Mouse (Mus musculus) embryonic fibroblast, embryonic 13.5 days (primary cell): ENCODE measurements around the gene Gm5485. TPM values are rescaled to one million over a fixed set of nuclear protein-coding genes. Genes with fewer than 3 reads are reported as not detected.

Experiments
- H3K27ac ChIP-seq: 2 replicates; pipeline ENCODE4 v1.5.1; 2012; ENCODE audit warnings: low read length, control low read depth, inconsistent platforms; ENCODE audit not compliant: insufficient read depth
- H3K4me1 ChIP-seq: 2 replicates; pipeline ENCODE4 v1.6.1; 2011; ENCODE audit warnings: low read length; ENCODE audit not compliant: control insufficient read depth, insufficient read depth
- H3K4me3 ChIP-seq: 2 replicates; pipeline ENCODE4 v1.5.1; 2011; ENCODE audit warnings: mild to moderate bottlenecking, control low read depth, low read length; ENCODE audit not compliant: insufficient read depth
- CTCF ChIP-seq: IDR thresholded peaks from 2 replicates; pipeline ENCODE4 v1.5.1; 2011; ENCODE audit warnings: mild to moderate bottlenecking, control low read depth, low read length, moderate library complexity, borderline replicate concordance; ENCODE audit not compliant: insufficient read depth
- POLR2A ChIP-seq: IDR thresholded peaks from 2 replicates; pipeline ENCODE4 v1.6.1; 2011; ENCODE audit warnings: low read depth, mild to moderate bottlenecking, control low read depth, low read length, moderate library complexity
- polyA plus RNA-seq: library from polyadenylated mRNA; stranded (reverse); fragments of >200 nt; gene quantifications from 2 replicates; pipeline ENCODE4 v1.2.4, GENCODE M21; 2011; ENCODE audit warnings: low read depth; ENCODE audit not compliant: missing spikeins, insufficient read length

Gene Gm5485
- polyA plus RNA-seq, 1 experiment, result not detected

DNA sequence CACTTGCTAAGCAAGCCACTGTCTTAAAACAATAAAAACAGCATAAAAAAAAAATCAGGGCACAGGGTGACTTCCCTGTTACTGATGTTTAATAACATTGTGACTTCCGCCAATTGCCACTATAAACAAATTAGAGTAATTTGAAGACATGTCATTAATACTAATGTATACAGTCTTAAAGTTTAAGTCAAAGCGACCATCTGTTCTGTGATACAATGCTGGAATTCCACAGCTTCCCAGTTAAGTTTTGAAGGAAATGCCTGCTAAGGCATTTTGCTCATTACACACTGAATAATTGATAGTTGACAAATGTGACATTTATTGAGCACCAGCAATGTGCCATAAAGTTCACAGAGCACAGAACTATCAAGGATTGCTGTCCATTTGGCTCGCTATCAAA, 6.3 kb upstream of the Gm5485 start:
- no peak for TF ChIP-seq POLR2A
- TF ChIP-seq CTCF, result no peak
- Histone ChIP-seq H3K4me3 (no peak overlapping the region), H3K27ac (no peak overlapping the region), H3K4me1 (no peaks in the 10 kb centered on the region)

DNA sequence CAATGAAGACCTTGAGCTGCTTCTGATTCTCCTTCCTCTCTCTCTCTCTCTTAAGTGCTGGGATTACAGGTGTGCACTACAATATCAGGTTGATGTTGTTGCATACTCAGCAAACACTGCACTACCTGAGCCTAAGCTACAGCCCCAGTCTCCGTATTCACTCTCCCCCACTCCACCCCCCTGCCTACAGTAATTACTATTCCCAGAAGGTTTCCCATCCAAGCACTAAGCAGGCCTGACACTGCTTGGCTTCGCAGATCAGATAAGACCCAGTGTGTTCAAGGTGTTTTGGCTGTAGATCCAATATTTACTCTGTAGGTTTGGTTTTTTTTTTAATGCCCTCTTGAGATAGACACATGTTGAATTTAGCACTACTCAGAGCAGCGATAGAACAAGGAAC, 2.1 kb downstream of the Gm5485 start:
- TF ChIP-seq POLR2A (no peak), CTCF (no peak)
- H3K27ac ChIP-seq, result no peak overlapping the region

DNA sequence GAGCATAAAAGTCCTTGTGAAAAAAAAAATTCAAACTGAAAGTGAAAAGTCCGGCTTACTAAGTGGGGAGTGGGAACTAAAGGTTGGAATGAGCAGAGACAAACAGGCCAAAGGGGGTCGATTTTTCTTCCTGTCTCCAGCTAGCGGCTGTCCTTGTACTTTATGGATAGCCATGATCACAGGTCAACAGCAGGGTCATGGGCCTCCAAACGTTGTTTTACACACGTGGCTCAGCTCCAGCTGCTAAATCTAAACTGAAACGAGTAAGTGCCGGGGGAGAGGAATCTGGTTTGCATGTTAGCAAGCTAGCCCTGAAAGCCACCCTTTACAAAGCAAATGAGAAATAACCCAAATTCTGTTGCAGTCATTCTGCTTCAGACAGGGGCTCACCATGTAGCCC, 2.6 kb downstream of the Gm5485 start:
- TF ChIP-seq CTCF (no peak), POLR2A (no peak)
- H3K4me1 ChIP-seq, result no peaks in the 10 kb centered on the region
- no peak overlapping the region for H3K27ac ChIP-seq
- no peak overlapping the region for H3K4me3 ChIP-seq

More for the DNA sequence above, 2.1 kb downstream of the Gm5485 start:
- H3K4me1 ChIP-seq, result no peaks in the 10 kb centered on the region
- no peak overlapping the region for H3K4me3 ChIP-seq

DNA sequence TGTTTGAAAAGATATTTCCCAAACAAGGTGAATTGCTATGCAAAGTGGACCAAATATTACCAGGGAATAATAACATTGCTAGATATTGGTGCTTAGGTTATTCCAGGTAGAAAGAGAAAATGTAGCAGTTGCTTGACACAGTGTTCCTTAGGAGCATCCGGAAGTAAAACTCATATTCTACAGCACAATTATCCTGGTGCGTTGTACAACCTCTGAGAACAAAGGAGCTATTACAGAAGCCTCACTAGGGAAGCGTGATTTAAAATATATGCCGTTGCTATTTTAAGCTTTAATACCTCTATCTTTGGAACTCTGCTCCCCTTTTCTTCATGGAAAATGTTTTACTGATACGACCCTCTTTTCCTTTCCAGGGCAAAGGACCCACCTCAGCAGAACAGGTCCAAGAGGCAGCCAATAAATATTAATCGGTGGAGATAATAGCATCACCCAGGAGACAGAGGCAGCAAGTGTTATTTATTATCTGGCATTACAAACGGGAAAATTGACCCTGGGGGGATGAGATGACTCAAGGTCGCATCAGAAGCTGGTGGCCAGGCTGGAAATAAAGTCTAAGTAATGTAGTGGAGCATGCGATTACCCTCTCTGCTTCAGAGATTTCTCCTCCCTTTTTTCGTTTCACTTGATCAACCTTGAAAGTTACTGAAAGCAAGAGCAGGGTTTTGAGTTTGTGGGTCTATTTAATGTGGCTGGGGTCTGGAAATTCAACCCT, 6.4 kb downstream of the Gm5485 start:
- Histone ChIP-seq H3K4me1 (no peaks in the 10 kb centered on the region), H3K4me3 (no peak overlapping the region), H3K27ac (no peak overlapping the region)
- TF ChIP-seq CTCF (no peak), POLR2A (no peak)

GRCm38 (mm10) chr16:48404009-48404408, 8.2 kb downstream of the Gm5485 start:
- H3K4me3 ChIP-seq, result no peak overlapping the region
- TF ChIP-seq POLR2A (no peak), CTCF (no peak)
- no peaks in the 10 kb centered on the region for H3K4me1 ChIP-seq
- H3K27ac ChIP-seq, result no peak overlapping the region

- H3K4me1 ChIP-seq, result no peaks in the 10 kb centered on the region
- no peak overlapping the region for H3K27ac ChIP-seq
- TF ChIP-seq POLR2A (no peak), CTCF (no peak)
Observed at GRCm38 (mm10) chr16:48403423-48403822, 8.8 kb downstream of the Gm5485 start.

GRCm38 (mm10) chr16:48402963-48403362, 9.3 kb downstream of the Gm5485 start:
- no peak overlapping the region for H3K27ac ChIP-seq
- TF ChIP-seq CTCF, result no peak
- TF ChIP-seq POLR2A, result no peak
- H3K4me1 ChIP-seq, result no peaks in the 10 kb centered on the region
- H3K4me3 ChIP-seq, result no peak overlapping the region

More at GRCm38 (mm10) chr16:48403423-48403822, 8.8 kb downstream of the Gm5485 start:
- H3K4me3 ChIP-seq, result no peak overlapping the region

- no peaks in the 10 kb centered on the region for H3K4me1 ChIP-seq
- no peak for TF ChIP-seq CTCF
- no peak for TF ChIP-seq POLR2A
Observed at GRCm38 (mm10) chr16:48395278-48395677, 16.9 kb downstream of the Gm5485 start.

GRCm38 (mm10) chr16:48386982-48387381, 25.2 kb downstream of the Gm5485 start:
- Histone ChIP-seq H3K4me1 (no peaks in the 10 kb centered on the region), H3K4me3 (no peak overlapping the region), H3K27ac (no peak overlapping the region)
- no peak for TF ChIP-seq CTCF
- TF ChIP-seq POLR2A, result no peak

More at GRCm38 (mm10) chr16:48395278-48395677, 16.9 kb downstream of the Gm5485 start:
- H3K27ac ChIP-seq, result no peak overlapping the region
- no peak overlapping the region for H3K4me3 ChIP-seq

- TF ChIP-seq POLR2A, result no peak
- no peak for TF ChIP-seq CTCF
- H3K4me3 ChIP-seq, result no peak overlapping the region
- H3K27ac ChIP-seq, result no peak overlapping the region
- no peaks in the 10 kb centered on the region for H3K4me1 ChIP-seq
Observed at GRCm38 (mm10) chr16:48383582-48384257, 28.5 kb downstream of the Gm5485 start.
